Mouse (Mus musculus) fat pad, adult 2 months (tissue): ENCODE results near the gene Nckap5.

Experiments
- DNase-seq: peaks from one replicate; pipeline ENCODE4 v3.0.0-alpha.2; 2011; ENCODE audit warnings: low read depth, low spot score; ENCODE audit errors: extremely low read depth

The Nckap5 gene

GRCm38 (mm10) chr1:126490256-126490655, 340.3 kb downstream of the Nckap5 start:
- DNase-seq = no peak

GRCm38 (mm10) chr1:126484664-126485087, 345.9 kb downstream of the Nckap5 start:
- DNase-seq = no peak

- DNase-seq = no peak
Measured at GRCm38 (mm10) chr1:126483665-126484064, 346.9 kb downstream of the Nckap5 start.

- DNase-seq = no peak
Measured at GRCm38 (mm10) chr1:126481459-126482228, 349.0 kb downstream of the Nckap5 start.

GRCm38 (mm10) chr1:126473044-126473443, 357.6 kb downstream of the Nckap5 start:
- DNase-seq = no peak

- no peak for DNase-seq
Measured at GRCm38 (mm10) chr1:126471419-126471818, 359.2 kb downstream of the Nckap5 start.

- DNase-seq = no peak
Measured at GRCm38 (mm10) chr1:126470883-126471282, 359.7 kb downstream of the Nckap5 start.

- no peak for DNase-seq
Measured at GRCm38 (mm10) chr1:126469818-126470544, 360.6 kb downstream of the Nckap5 start.

- DNase-seq = no peak
Measured at GRCm38 (mm10) chr1:126461527-126462354, 368.9 kb downstream of the Nckap5 start.

- no peak for DNase-seq
Measured at GRCm38 (mm10) chr1:126457739-126458138, 372.9 kb downstream of the Nckap5 start.

- DNase-seq = no peak
Measured at GRCm38 (mm10) chr1:126454504-126455173, 376.0 kb downstream of the Nckap5 start.

GRCm38 (mm10) chr1:126451472-126451871, 379.1 kb downstream of the Nckap5 start:
- no peak for DNase-seq

GRCm38 (mm10) chr1:126449424-126449823, 381.2 kb downstream of the Nckap5 start:
- DNase-seq = no peak

GRCm38 (mm10) chr1:126443890-126444289, 386.7 kb downstream of the Nckap5 start:
- no peak for DNase-seq

GRCm38 (mm10) chr1:126442723-126443122, 387.9 kb downstream of the Nckap5 start:
- no peak for DNase-seq

- DNase-seq = no peak
Measured at GRCm38 (mm10) chr1:126438000-126438572, 392.5 kb downstream of the Nckap5 start.

- DNase-seq = no peak
Measured at GRCm38 (mm10) chr1:126436937-126437667, 393.5 kb downstream of the Nckap5 start.

GRCm38 (mm10) chr1:126432285-126432684, 398.3 kb downstream of the Nckap5 start:
- DNase-seq = no peak

GRCm38 (mm10) chr1:126431594-126431993, 399.0 kb downstream of the Nckap5 start:
- DNase-seq = peak; percentile 4

- DNase-seq = no peak
Measured at GRCm38 (mm10) chr1:126411426-126411825, 419.2 kb downstream of the Nckap5 start.
